Mouse (Mus musculus) MEL (cell line): ENCODE data around the gene Adgrv1. TPM values are rescaled to one million over a fixed set of nuclear protein-coding genes. Genes with fewer than 3 reads are reported as not detected.

Experiments used
- DNase-seq: peaks from one replicate; pipeline ENCODE4 v3.0.0; 2011; ENCODE audit warnings: low read depth, low spot score
- H3K27ac ChIP-seq: 2 replicates; pipeline ENCODE4 v1.5.1; 2012; ENCODE audit warnings: low read depth, mild to moderate bottlenecking, control low read depth, low read length, moderate library complexity; ENCODE audit not compliant: control insufficient read depth
- H3K27me3 ChIP-seq, 2 experiments: fragments of 150-350 bp in 1 of 2; sonication (generic) in 1 of 2; 2 replicates each; pipeline ENCODE4 v1.6.1; 2012; ENCODE audit warnings: low read length in 2 of 2, mild to moderate bottlenecking in 2 of 2, improper control_type of control experiment in 1 of 2, moderate library complexity in 1 of 2; ENCODE audit not compliant: insufficient read depth in 2 of 2, control insufficient read depth in 1 of 2
- H3K36me3 ChIP-seq, 2 experiments: 2 replicates each; pipeline ENCODE4 v1.6.1; 2012 to 2014; ENCODE audit warnings: low read length in 2 of 2, improper control_type of control experiment in 1 of 2, inconsistent platforms in 1 of 2, mild to moderate bottlenecking in 1 of 2; ENCODE audit not compliant: insufficient read depth in 2 of 2, control insufficient read depth in 1 of 2
- H3K4me1 ChIP-seq, 2 experiments: fragments of 150-350 bp in 1 of 2; sonication (generic) in 1 of 2; 2 replicates each; pipeline ENCODE4 v1.6.1; 2012; ENCODE audit warnings: low read length in 2 of 2, improper control_type of control experiment in 1 of 2, mild to moderate bottlenecking in 1 of 2; ENCODE audit not compliant: insufficient read depth in 2 of 2, control insufficient read depth in 1 of 2
- H3K4me3 ChIP-seq, 2 experiments: fragments of 150-350 bp in 1 of 2; sonication (generic) in 1 of 2; 2 replicates each; pipeline ENCODE4 v1.5.1; 2012; ENCODE audit warnings: low read depth in 2 of 2, low read length in 2 of 2, mild to moderate bottlenecking in 2 of 2, moderate library complexity in 2 of 2, control low read depth in 1 of 2, improper control_type of control experiment in 1 of 2; ENCODE audit not compliant: control insufficient read depth in 1 of 2, insufficient read depth in 1 of 2
- H3K79me2 ChIP-seq: 2 replicates; pipeline ENCODE4 v1.6.1; 2012; ENCODE audit warnings: mild to moderate bottlenecking, low read length, moderate library complexity; ENCODE audit not compliant: control insufficient read depth, poor library complexity, insufficient read depth
- H3K9ac ChIP-seq: 2 replicates; pipeline ENCODE4 v1.6.1; 2012; ENCODE audit warnings: low read depth, mild to moderate bottlenecking, control low read depth, low read length, moderate library complexity; ENCODE audit not compliant: control insufficient read depth, poor library complexity, severe bottlenecking
- H3K9me3 ChIP-seq: fragments of 150-350 bp; sonication (generic); replicated peaks from 2 replicates; pipeline ENCODE4 v1.6.1; 2012; ENCODE audit warnings: mild to moderate bottlenecking, low read length, improper control_type of control experiment, moderate library complexity; ENCODE audit not compliant: insufficient read depth
- CHD2 ChIP-seq: IDR thresholded peaks from 2 replicates; pipeline ENCODE4 v1.6.1; 2011; ENCODE audit warnings: low read length, improper control_type of control experiment
- CTCF ChIP-seq, 3 experiments: IDR thresholded peaks in 2 of 3; conservative IDR thresholded peaks in 1 of 3; 2 replicates each; pipeline ENCODE4 v1.5.1; 2011 to 2012; ENCODE audit warnings: low read length in 3 of 3, low read depth in 2 of 3, mild to moderate bottlenecking in 2 of 3, improper control_type of control experiment in 1 of 3, inconsistent platforms in 1 of 3, mixed read lengths in 1 of 3, moderate library complexity in 1 of 3; ENCODE audit not compliant: control insufficient read depth in 1 of 3, insufficient read depth in 1 of 3, poor library complexity in 1 of 3, severe bottlenecking in 1 of 3
- E2F4 ChIP-seq: IDR thresholded peaks from 2 replicates; pipeline ENCODE4 v1.6.1; 2011; ENCODE audit warnings: low read depth, low read length, improper control_type of control experiment, borderline replicate concordance
- EP300 ChIP-seq, 2 experiments: IDR thresholded peaks; 2 replicates each; pipeline ENCODE4 v1.6.1; 2011; ENCODE audit warnings: improper control_type of control experiment in 2 of 2, low read length in 2 of 2, low read depth in 1 of 2, mild to moderate bottlenecking in 1 of 2
- GABPA ChIP-seq: IDR thresholded peaks from 2 replicates; pipeline ENCODE4 v1.6.1; 2012; ENCODE audit warnings: low read depth, mild to moderate bottlenecking, inconsistent platforms, low read length, improper control_type of control experiment, moderate library complexity
- MYB ChIP-seq: IDR thresholded peaks from 2 replicates; pipeline ENCODE4 v1.6.1; 2011; ENCODE audit warnings: mild to moderate bottlenecking, low read depth, low read length, improper control_type of control experiment
- POLR2AphosphoS5 ChIP-seq: IDR thresholded peaks from 2 replicates; pipeline ENCODE4 v1.6.1; 2012; ENCODE audit warnings: low read depth, borderline replicate concordance, mild to moderate bottlenecking, inconsistent platforms, low read length, moderate library complexity, mixed read lengths
- RAD21 ChIP-seq: IDR thresholded peaks from 2 replicates; pipeline ENCODE4 v1.6.1; 2011; ENCODE audit warnings: mild to moderate bottlenecking, low read depth, low read length, improper control_type of control experiment
- SIN3A ChIP-seq: IDR thresholded peaks from 2 replicates; pipeline ENCODE4 v1.6.1; 2012; ENCODE audit warnings: low read length, improper control_type of control experiment, inconsistent platforms
- SMC3 ChIP-seq: IDR thresholded peaks from 2 replicates; pipeline ENCODE4 v1.6.1; 2011; ENCODE audit warnings: low read depth, low read length, improper control_type of control experiment
- TCF12 ChIP-seq: IDR thresholded peaks from 2 replicates; pipeline ENCODE4 v1.6.1; 2014; ENCODE audit warnings: low read depth, mild to moderate bottlenecking, inconsistent platforms, low read length, improper control_type of control experiment, moderate library complexity
- ZC3H11A ChIP-seq: IDR thresholded peaks from 2 replicates; pipeline ENCODE4 v1.6.1; 2012; ENCODE audit warnings: low read depth, mild to moderate bottlenecking, inconsistent platforms, low read length, improper control_type of control experiment
- ZKSCAN1 ChIP-seq: IDR thresholded peaks from 2 replicates; pipeline ENCODE4 v1.6.1; 2012; ENCODE audit warnings: low read depth, mild to moderate bottlenecking, inconsistent platforms, low read length, improper control_type of control experiment, moderate library complexity
- ZNF384 ChIP-seq: IDR thresholded peaks from 2 replicates; pipeline ENCODE4 v1.6.1; 2012; ENCODE audit warnings: low read depth, mild to moderate bottlenecking, inconsistent platforms, low read length, improper control_type of control experiment
- polyA plus RNA-seq, 2 experiments: library from polyadenylated mRNA; stranded (reverse) in 1 of 2; unstranded in 1 of 2; fragments of >175 nt in 1 of 2; fragments of >200 nt in 1 of 2; gene quantifications; 2 replicates each; pipeline versions ENCODE4 v1.2.1 to v1.2.4; 2012; ENCODE audit warnings: low replicate concordance in 2 of 2, low read depth in 1 of 2; ENCODE audit not compliant: insufficient read length in 2 of 2, insufficient read depth in 1 of 2, missing spikeins in 1 of 2
- total RNA-seq: library from RNA; depleted of rRNA; stranded (reverse); fragments of 300-350 nt; gene quantifications from 2 replicates; pipeline ENCODE4 v1.2.3, GENCODE M21; 2012

The Adgrv1 gene
- total and polyA plus RNA-seq, 3 experiments = 5.6 to 5.8 TPM; not detected in 1

DNA sequence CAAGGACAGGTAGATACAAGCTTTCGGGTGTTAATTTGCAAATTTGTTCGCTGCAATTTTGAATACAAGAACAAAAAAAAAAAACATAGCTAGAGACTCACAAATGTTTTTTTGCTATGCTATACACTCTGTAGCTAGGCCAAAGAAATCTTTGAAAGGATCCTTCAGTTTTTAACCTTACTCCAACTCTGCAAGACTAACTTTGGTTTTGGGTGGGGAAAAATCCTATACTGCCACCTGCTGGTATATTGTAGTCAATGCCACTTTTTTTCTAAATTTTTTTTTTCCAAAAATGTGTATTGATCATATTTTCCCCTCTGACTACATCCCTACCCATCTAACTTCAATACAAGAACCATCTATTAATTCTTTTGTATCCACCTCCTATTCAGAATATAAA, 263.4 kb downstream of the Adgrv1 start:
- Histone ChIP-seq H3K36me3 (peaks cover 0 to 2% of the 10 kb centered on the region in 2 experiments; a peak in 1 of 4 replicates), H3K4me3 (no peak overlapping the region), H3K27me3 (no peaks in the 10 kb centered on the region)
- TF ChIP-seq ZNF384 (peak; percentile 96), RAD21 (peak; percentile 93), SMC3 (peak; percentile 91), MYB (no peak), SIN3A (0 out of 2 replicates have a peak, but pooled peaks have one; percentile 20), GABPA (no peak), ZC3H11A (peak; percentile 90), POLR2AphosphoS5 (no peak), CTCF (IDR thresholded peaks at IDR 0.05 in 2 of 3, conservative IDR thresholded peaks at IDR 0.05 in 1 of 3; ENCODE audit: control insufficient read depth in 1 of 3, insufficient read depth in 1 of 3, low read depth in 2 of 3, low read length in 3 of 3, poor library complexity in 1 of 3, severe bottlenecking in 1 of 3) (peak; percentile 33 to 88 (median 54); a peak in 5 of 6 replicates)
- TF ChIP-seq, all 39 proteins: peak for 6
- Histone ChIP-seq H3K27ac (no peak overlapping the region), H3K79me2 (no peaks in the 10 kb centered on the region), H3K4me1 (0 out of 4 replicates have a peak, but pooled peaks cover 0 to 3% of the 10 kb centered on the region in 2 experiments), H3K9ac (no peak overlapping the region), H3K9me3 (no peaks in the 10 kb centered on the region)
- DNase-seq = peak; percentile 47

DNA sequence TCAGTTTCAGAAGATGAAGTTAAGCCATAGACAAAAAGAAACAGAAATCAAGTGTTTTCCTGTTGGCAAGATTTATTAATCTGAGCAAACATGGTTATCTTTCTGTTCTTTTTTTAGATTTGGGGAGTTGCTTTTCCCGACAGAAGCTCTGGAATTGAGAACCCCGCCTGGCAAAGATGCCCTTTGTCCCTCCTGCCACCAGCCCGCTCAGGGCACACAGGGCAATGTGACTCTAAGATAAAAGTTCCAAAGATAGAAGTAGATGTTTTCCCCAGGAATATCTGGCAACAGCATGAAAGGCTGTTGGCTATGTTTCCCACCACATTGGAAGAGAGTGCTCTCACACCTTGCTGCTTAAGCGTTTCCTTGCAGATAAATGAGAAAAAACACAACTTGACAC, 264.0 kb downstream of the Adgrv1 start:
- TF ChIP-seq TCF12 (no peak), ZKSCAN1 (no peak), CHD2 (no peak), RAD21 (no peak), E2F4 (no peak), MYB (no peak), EP300 (IDR thresholded peaks at IDR 0.05; ENCODE audit: low read depth in 1 of 2, low read length in 2 of 2) (no peak), GABPA (no peak), POLR2AphosphoS5 (no peak)
- no peak overlapping the region for H3K9ac ChIP-seq
- H3K27me3 ChIP-seq = no peaks in the 10 kb centered on the region
- peaks cover 0 to 2% of the 10 kb centered on the region in 2 experiments; a peak in 1 of 4 replicates for H3K36me3 ChIP-seq
- no peak for DNase-seq
- H3K4me1 ChIP-seq = 0 out of 4 replicates have a peak, but pooled peaks cover 0 to 3% of the 10 kb centered on the region in 2 experiments
- H3K27ac ChIP-seq = no peak overlapping the region
- H3K79me2 ChIP-seq = no peaks in the 10 kb centered on the region
- H3K9me3 ChIP-seq = no peaks in the 10 kb centered on the region
- no peak overlapping the region for H3K4me3 ChIP-seq
